Mouse (Mus musculus): ENCODE measurements around the gene BC004004.

The BC004004 gene

DNA sequence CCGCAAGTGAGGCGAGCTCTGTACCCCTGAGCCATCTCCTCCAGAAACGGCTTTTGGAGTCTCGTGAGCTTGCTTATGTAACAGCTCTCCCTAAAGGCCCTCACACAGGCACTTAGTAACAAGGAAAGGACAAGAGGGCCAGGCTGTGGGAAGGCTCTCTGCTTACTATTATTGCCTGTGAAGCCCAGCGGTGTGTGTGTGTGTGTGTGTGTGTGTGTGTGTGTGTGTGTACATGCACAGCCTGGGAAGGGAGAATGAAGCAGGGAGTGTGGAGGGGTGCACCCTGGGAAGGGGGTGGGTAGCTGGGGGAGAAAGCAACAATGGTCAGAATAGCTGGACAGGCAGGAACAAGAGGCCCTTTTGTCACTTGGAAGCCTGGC, 86.9 kb downstream of the BC004004 start:
- DNase-seq = no peak

GRCm38 (mm10) chr17:29355841-29356478, 87.4 kb downstream of the BC004004 start:
- DNase-seq = no peak

- no peak for DNase-seq
Observed at GRCm38 (mm10) chr17:29356479-29356856, 87.9 kb downstream of the BC004004 start.

- DNase-seq = no peak
Observed at GRCm38 (mm10) chr17:29356882-29357281, 88.3 kb downstream of the BC004004 start.

GRCm38 (mm10) chr17:29358928-29359327, 90.3 kb downstream of the BC004004 start:
- no peak for DNase-seq

GRCm38 (mm10) chr17:29360761-29361221, 92.2 kb downstream of the BC004004 start, which contains the start of gene Fgd2:
TSS of gene Fgd2 (plus strand) at chr17:29360914.
- DNase-seq = no peak

DNA sequence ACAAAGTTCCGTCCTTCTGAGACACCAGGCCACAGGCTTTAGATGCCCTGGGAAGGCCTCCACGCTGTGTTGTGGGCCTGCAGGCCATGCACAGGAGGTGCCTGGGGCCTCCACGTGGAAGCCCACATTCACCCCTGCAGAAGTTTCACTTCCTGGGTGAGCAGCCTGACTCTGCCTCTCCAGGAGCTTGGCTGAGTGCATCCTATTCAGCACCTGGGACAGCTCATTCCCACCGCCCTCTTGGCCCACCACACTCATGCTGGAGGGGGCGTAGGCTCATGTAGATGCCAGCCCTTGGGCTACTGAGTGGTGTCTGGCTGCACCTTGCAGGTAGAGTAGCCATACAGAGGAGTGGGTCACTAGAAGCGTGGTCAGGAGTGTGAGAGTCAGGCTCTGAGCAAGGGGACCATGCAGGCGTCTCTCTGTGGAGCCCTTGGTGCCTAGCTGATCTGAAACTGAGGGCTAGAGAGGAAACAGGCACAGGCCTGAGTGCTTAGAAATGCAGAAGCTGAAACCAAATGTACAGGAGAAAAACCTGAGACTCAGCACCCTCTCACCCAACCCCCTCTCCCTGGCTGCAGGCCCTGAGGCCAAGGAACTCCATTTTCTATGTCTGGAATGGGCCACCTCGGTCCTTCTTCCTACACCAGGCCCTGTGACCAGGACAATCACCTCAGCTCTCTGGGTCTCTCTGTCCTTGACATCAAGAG, 93.5 kb downstream of the BC004004 start:
- no peak for DNase-seq

DNA sequence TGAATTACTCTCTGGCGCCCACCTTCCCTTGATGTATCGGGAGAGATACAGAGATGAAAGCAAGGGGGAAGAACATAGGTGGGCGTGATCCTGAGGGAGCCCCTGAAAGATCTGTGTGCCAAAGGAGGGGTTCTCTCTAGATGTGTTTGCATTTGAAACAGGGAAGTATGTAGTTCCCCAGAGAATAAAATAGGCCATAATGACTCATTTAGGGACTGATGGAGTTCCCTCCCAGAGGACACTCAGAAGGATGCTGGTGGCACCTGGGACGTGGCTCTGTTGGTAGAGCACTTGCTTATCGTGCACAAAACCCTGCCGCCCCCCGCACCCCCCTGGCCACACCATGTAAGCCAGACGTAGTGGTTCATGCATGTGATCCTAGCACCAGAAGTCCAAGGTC, 94.5 kb downstream of the BC004004 start:
- no peak for DNase-seq

Data from right cerebral cortex, adult 18-20 months (tissue).